Mouse (Mus musculus): ENCODE measurements at regions not wholly inside any gene's neighbourhood (a gene's known extent, or its start where the extent isn't known, plus 50 kb on each side); places are given as distances from the start of the nearest gene placed in this dataset.

GRCm38 (mm10) chr1:3012530-3012929 lies 1795.2 kb upstream of the Gm37988 start:
- peak; percentile 42 for DNase-seq (ENCODE audit: low read depth, low spot score)

- DNase-seq (ENCODE audit: low read depth, low spot score) = no peak
Observed at GRCm38 (mm10) chr1:3062759-3063158, 1744.9 kb upstream of the Gm37988 start.

- DNase-seq (ENCODE audit: low read depth, low spot score) = no peak
Observed at GRCm38 (mm10) chr1:3094375-3094774, 1713.3 kb upstream of the Gm37988 start.

DNA sequence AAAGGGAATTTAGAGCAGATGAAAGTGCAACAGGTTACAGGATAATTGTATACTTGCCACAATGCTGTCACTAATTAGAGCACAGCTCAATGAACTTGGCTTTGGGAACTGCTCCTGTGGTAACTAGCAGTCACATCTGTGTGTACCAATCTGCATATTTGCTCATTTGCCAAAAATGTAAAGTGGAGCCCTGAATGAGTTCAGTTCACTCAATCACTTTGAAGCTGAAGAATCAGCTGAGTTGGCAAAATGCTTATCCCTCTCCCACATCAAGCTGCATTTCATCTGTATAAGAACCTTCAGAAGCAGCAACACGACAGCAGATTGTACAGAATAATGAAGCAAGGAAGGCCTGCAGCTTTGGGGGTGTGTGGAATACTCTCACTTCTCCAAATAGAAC lies 1712.8 kb upstream of the Gm37988 start:
- peak; percentile 61 for DNase-seq (ENCODE audit: low read depth, low spot score)

DNA sequence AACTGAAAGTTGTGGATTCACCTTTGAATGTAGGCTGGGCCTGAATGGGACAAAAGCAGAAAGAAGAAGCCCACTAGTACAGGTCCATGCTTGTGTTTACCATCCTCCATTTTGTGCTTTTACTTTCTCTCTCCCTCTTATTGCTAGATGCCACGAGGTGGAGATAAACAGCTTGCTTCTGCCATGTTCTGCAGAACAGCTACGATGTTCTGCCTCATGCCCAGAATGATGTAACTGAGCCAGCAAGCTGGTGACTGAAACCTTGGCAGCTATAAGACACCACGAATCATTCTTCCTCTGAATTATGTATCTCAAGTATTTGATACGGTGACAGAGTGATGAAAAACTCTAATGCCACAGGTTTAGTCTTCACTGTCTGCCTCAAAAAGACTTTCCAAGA lies 1694.1 kb upstream of the Gm37988 start:
- peak; percentile 29 for DNase-seq (ENCODE audit: low read depth, low spot score)

DNA sequence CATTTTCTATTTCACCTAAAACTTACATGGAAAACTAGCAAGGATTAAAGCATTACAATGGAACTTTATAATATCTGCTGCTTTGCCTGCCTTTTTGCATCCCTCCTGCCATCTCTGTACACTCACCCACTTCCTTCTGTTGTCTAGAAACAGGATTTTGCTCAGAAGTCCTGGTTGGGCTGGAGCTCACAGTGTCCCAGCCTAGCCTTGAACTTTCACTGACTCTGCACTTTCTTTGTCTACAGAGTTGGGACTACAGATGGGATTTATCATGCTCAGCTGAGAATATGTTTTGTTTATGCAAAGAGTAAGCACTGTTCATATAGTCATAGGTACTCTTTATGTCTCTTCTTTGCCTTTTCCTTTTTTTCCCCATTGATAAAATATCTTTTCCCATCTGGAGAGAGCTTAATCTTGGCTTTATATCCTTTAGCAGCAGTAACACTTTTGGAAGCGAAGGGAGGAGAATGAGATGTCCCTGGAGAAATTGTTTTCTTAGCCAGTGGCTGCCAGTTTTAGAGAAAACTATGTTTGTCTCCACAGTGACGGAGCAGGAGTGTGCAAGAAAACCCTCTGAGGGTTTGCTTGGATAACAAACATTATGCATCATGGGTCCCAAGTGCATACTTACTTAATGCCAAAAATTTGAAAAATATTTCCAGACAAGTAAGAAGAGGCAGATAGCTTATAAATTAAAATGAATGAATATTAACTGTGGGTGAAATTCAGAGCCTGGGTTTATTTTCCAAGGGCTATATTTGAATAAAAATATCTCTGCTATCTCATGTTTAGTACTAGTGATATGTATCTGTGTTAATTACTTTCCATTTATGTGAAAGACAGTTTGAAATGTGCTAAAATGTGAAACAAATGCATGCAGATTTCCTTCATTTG lies 1687.9 kb upstream of the Gm37988 start:
- peak; percentile 69 for DNase-seq (ENCODE audit: low read depth, low spot score)

DNA sequence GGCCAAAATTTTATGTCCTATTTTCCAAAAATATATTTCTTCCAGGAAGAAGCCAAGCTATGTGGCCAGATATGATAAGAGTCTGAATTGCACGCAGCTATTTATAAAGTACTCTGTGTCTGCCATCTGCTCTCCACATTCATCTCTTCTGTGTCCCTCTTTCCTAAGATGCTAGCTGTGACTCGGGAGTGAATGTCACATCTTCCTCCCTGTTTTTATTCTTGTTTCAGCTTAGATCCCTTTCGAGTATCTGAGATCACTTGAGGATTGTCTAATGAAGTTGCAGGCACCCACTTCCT lies 1687.4 kb upstream of the Gm37988 start:
- DNase-seq (ENCODE audit: low read depth, low spot score) = peak; percentile 85

GRCm38 (mm10) chr1:3121288-3121687 lies 1686.4 kb upstream of the Gm37988 start:
- DNase-seq (ENCODE audit: low read depth, low spot score) = peak; percentile 85

DNA sequence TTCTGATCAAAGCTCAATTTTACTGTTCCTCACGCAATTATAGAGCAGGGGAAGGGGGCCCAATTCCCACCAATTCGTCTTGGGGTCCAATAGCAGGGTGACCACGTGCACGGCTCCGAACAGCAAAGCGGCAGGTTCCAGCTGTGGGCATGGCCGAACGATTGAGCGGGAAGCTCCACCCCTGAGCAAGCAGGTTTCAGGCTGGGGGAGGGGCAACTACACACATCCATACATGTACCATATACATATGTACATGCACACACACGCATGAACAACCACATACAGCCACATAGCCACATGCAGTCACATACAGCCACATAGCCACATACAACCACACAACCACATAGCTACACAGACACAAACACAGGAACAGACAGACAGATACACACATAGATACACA lies 1685.9 kb upstream of the Gm37988 start:
- DNase-seq (ENCODE audit: low read depth, low spot score) = no peak

Measured in brain, adult 2 months (tissue).